In the genomic region with DNA sequence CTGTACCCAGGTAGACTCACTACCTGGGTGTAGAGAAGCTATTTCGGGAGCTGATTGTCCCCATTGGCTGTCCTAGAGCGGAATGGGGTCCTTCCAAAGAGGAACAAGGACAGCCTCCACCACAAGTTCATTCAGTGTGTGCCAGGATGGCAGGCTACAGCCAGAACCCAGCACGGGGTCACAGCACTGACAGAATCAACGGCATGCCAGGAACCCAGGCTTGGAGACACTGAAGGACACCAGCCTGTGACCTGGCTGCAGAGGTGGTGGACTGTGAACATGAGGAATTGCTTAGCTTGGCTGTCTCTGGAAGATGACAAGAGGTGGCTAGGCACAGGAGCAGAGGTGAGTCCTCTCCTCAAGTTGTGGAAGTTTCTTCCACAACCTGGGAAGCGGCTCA, we compare ENCODE assay signal across 16 mouse cellular contexts. TPM values are rescaled to one million over a fixed set of nuclear protein-coding genes. Genes with fewer than 3 reads are reported as not detected.
DNase-seq lines count a peak whose midpoint lies in the region; ATAC-seq and TF ChIP-seq lines count a peak whose summit lies in the region.
"Had no signal": no experiment of that assay in that cellular context is flagged by ENCODE, and none has a peak within 500 bp of the region (broad histone marks: within the 10 kb centered on the region; RNA-seq: fewer than 3 reads in every experiment).

No protein-coding gene starts in this region.

- TF ChIP-seq POLR2A in kidney, adult 2 months (IDR thresholded peaks at IDR 0.05; ENCODE audit: low read depth, low read length): no peak

- H3K9ac ChIP-seq in kidney, embryonic 15.5 days: no peak overlapping the region
- H3K9ac ChIP-seq: forebrain, embryonic 13.5 days; forebrain, postnatal 0 days; heart, embryonic 12.5 days; hindbrain, embryonic 15.5 days had no signal

- no peaks in the 10 kb centered on the region for H3K27me3 ChIP-seq in kidney, adult 2 months (replicated peaks; ENCODE audit: control insufficient read depth, insufficient read depth, low read length)
- H3K27me3 ChIP-seq in kidney, embryonic 15.5 days: 0 out of 2 replicates have a peak, but pooled peaks cover 3% of the 10 kb centered on the region
- H3K27me3 ChIP-seq: forebrain, embryonic 13.5 days; heart, embryonic 12.5 days; hindbrain, embryonic 15.5 days had no signal

- H3K4me1 ChIP-seq in kidney, adult 2 months (ENCODE audit: control insufficient read depth, insufficient read depth, low read length): peaks cover 42% of the 10 kb centered on the region
- H3K4me1 ChIP-seq in kidney, embryonic 15.5 days: peaks cover 37% of the 10 kb centered on the region

- H3K4me3 ChIP-seq in kidney, adult 2 months (ENCODE audit: insufficient read depth, low read depth, low read length): no peak overlapping the region
- no peak overlapping the region for H3K4me3 ChIP-seq in kidney, embryonic 15.5 days (replicated peaks)
- H3K4me3 ChIP-seq: embryonic facial prominence, embryonic 10.5 days; forebrain, embryonic 13.5 days; heart, embryonic 12.5 days; hindbrain, embryonic 15.5 days had no signal

- no peaks in the 10 kb centered on the region for H3K36me3 ChIP-seq in kidney, adult 2 months (ENCODE audit: control insufficient read depth, insufficient read depth, low read length)
- no peaks in the 10 kb centered on the region for H3K36me3 ChIP-seq in kidney, embryonic 15.5 days
- H3K36me3 ChIP-seq: embryonic facial prominence, embryonic 10.5 days; heart, embryonic 12.5 days; hindbrain, embryonic 15.5 days had no signal

- no peak for TF ChIP-seq CTCF in kidney, adult 2 months (conservative IDR thresholded peaks at IDR 0.05; ENCODE audit: insufficient read depth, insufficient read length, low read depth, low read length)

- ATAC-seq in kidney, embryonic 15.5 days (replicated peaks; ENCODE audit: low FRiP score): no peak
- ATAC-seq: forebrain, embryonic 13.5 days; forebrain, postnatal 0 days; intestine, embryonic 16.5 days had no signal

- DNase-seq in cerebellum, adult 18-20 months: peak; percentile 49 to 56
- no peak for DNase-seq in cerebellum, postnatal 4 days (ENCODE audit: low spot score in 2 of 2)
- peak; percentile 95 for DNase-seq in heart, adult 11 months
- DNase-seq in heart, adult 8-10 months (ENCODE audit: low spot score): no peak
- DNase-seq in kidney, adult 2 months: peak; percentile 52
- peak; percentile 79 for DNase-seq in cerebellum, adult 9-11 months
- DNase-seq in left cerebral cortex, adult 9 months (ENCODE audit: low spot score in 2 of 2): no peak
- DNase-seq: adrenal gland, postnatal 10 days; forebrain, postnatal 0 days; gastrocnemius, postnatal 25 days had no signal

- WGBS in kidney, adult 2 months: 62% methylated on average over 5 of the region's 5 CpGs
- WGBS in kidney, embryonic 15.5 days: 89% methylated on average over 5 of the region's 5 CpGs

- H3K9me3 ChIP-seq in kidney, embryonic 15.5 days (replicated peaks): no peaks in the 10 kb centered on the region
- H3K9me3 ChIP-seq: embryonic facial prominence, embryonic 10.5 days; forebrain, embryonic 13.5 days; heart, embryonic 12.5 days; hindbrain, embryonic 15.5 days had no signal

- H3K4me2 ChIP-seq in kidney, embryonic 15.5 days: no peak overlapping the region
- H3K4me2 ChIP-seq: forebrain, embryonic 13.5 days; heart, embryonic 12.5 days; hindbrain, embryonic 15.5 days had no signal

- H3K27ac ChIP-seq in kidney, adult 2 months (ENCODE audit: insufficient read depth, low read depth, low read length): no peak overlapping the region
- H3K27ac ChIP-seq in kidney, embryonic 15.5 days: no peak overlapping the region
- H3K27ac ChIP-seq: embryonic facial prominence, embryonic 10.5 days; forebrain, embryonic 13.5 days; hindbrain, embryonic 15.5 days had no signal

RNA-seq across cellular contexts. Expression of a gene that starts 7.3 kb away (rescaled TPM):
- total RNA-seq in heart, adult 8-10 months (2022): 10 to 100 TPM; 12.4 to 17.8 (median 15.9) TPM
- 68.9 and 75.5 TPM in 2 replicates for polyA plus RNA-seq in kidney, adult 2 months (2012; rRNA removed)
- polyA plus RNA-seq in kidney, embryonic 15.5 days (2015; fragmentation: Nextera tagmentation; extraction: Ambion mirVana): 66.2 and 68.8 TPM in 2 replicates

RNA-seq across cellular contexts. Expression of a gene that starts 19.9 kb away (rescaled TPM):
- total RNA-seq in heart, adult 8-10 months (2022): 10 to 100 TPM; 44.5 to 53.3 (median 49.0) TPM
- polyA plus RNA-seq in kidney, adult 2 months (2012; rRNA removed): 40.4 and 43.9 TPM in 2 replicates
- polyA plus RNA-seq in kidney, embryonic 15.5 days (2015; fragmentation: Nextera tagmentation; extraction: Ambion mirVana): 14.7 and 16.9 TPM in 2 replicates

Comparison
In these comparisons a context has a peak if more than half of its experiments do, and no peak if none do; other contexts are left out.
1. DNase-seq: peak in cerebellum, adult 18-20 months (2 of 2), heart, adult 11 months (single experiment), kidney, adult 2 months (single experiment) and cerebellum, adult 9-11 months (single experiment); none in cerebellum, postnatal 4 days (0 of 2), heart, adult 8-10 months (single experiment) and left cerebral cortex, adult 9 months (0 of 2).